Mouse (Mus musculus): ENCODE measurements around the gene Gm42906. TPM values are rescaled to one million over a fixed set of nuclear protein-coding genes. Genes with fewer than 3 reads are reported as not detected.

Gm42906 gene
- polyA plus RNA-seq, 1 experiment from 2014 or later: not detected

GRCm38 (mm10) chr5:151042911-151043310 is 385.1 kb downstream of the Gm42906 start:
- no peaks in the 10 kb centered on the region for H3K9me3 ChIP-seq (replicated peaks; ENCODE audit: control insufficient read depth, low read length)
- H3K36me3 ChIP-seq (ENCODE audit: control insufficient read depth, insufficient read depth, low read length): peaks cover 3% of the 10 kb centered on the region; the same call in 1 of the 2 replicates
- no peak overlapping the region for H3K9ac ChIP-seq (ENCODE audit: low read depth, low read length)
- no peak overlapping the region for H3K4me3 ChIP-seq (ENCODE audit: low read depth, low read length)
- no peak overlapping the region for H3K4me2 ChIP-seq
- WGBS (ENCODE audit: insufficient replicate concordance): 88% methylated on average over 5 of the region's 5 CpGs
- no peaks in the 10 kb centered on the region for H3K27me3 ChIP-seq (ENCODE audit: control insufficient read depth, insufficient read depth, low read length)
- no peaks in the 10 kb centered on the region for H3K4me1 ChIP-seq (ENCODE audit: control insufficient read depth, insufficient read depth, low read length)
- H3K27ac ChIP-seq (ENCODE audit: low read depth, low read length): no peak overlapping the region
- ATAC-seq (replicated peaks; ENCODE audit: insufficient number of reproducible peaks, low FRiP score, low TSS enrichment): no peak

- no peaks in the 10 kb centered on the region for H3K27me3 ChIP-seq (ENCODE audit: control insufficient read depth, insufficient read depth, low read length)
- 88% methylated on average over 7 of the region's 7 CpGs for WGBS (ENCODE audit: insufficient replicate concordance)
- no peaks in the 10 kb centered on the region for H3K9me3 ChIP-seq (replicated peaks; ENCODE audit: control insufficient read depth, low read length)
- ATAC-seq (replicated peaks; ENCODE audit: insufficient number of reproducible peaks, low FRiP score, low TSS enrichment): no peak
- H3K4me3 ChIP-seq (ENCODE audit: low read depth, low read length): no peak overlapping the region
- no peaks in the 10 kb centered on the region for H3K4me1 ChIP-seq (ENCODE audit: control insufficient read depth, insufficient read depth, low read length)
- H3K9ac ChIP-seq (ENCODE audit: low read depth, low read length): no peak overlapping the region
- H3K4me2 ChIP-seq: no peak overlapping the region
- no peak overlapping the region for H3K27ac ChIP-seq (ENCODE audit: low read depth, low read length)
- H3K36me3 ChIP-seq (ENCODE audit: control insufficient read depth, insufficient read depth, low read length): peaks cover 3% of the 10 kb centered on the region; the same call in 1 of the 2 replicates
Observed at GRCm38 (mm10) chr5:151037871-151038270, 390.1 kb downstream of the Gm42906 start.

DNA sequence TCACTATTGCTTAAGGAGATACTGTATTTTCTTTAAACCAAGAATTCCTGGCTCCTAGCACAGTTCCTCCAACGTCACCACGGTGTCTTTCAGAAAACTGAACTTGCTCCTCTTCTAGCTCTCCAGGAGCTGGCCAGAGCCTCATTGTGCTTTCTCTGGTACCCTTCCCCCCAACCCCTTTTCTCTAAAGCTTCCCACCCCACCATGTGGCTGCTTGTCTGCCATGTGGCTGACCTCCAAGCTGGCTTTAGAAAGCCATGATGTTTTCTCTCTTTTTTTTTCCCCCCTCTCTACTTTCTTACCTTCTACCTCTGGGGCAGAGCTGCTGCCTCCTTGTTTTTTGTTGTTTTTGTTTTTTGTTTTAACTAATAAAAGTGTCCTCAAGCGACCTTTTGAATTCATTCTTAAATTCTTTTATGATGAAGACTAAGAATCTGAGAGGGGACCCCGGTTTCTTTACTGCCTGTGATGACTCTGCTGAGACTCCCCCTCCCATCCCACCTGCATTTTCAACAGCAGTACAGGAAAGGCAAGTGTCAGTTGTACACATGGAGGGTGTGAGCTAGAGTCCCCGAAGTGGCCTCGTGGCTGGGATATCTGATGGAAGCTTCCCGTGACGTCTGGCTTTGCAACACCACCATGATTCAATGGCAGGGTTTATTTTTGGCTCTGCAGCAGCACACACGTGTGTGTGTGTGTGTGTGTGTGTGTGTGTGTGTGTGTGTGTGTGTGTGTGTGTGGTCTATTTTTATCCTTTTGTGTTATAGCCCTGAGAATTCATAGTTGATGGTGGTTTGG is 393.0 kb downstream of the Gm42906 start:
- Histone ChIP-seq H3K4me3 (ENCODE audit: low read depth, low read length) (no peak overlapping the region), H3K4me1 (ENCODE audit: control insufficient read depth, insufficient read depth, low read length) (no peaks in the 10 kb centered on the region), H3K27me3 (ENCODE audit: control insufficient read depth, insufficient read depth, low read length) (no peaks in the 10 kb centered on the region), H3K27ac (ENCODE audit: low read depth, low read length) (no peak overlapping the region), H3K9me3 (replicated peaks; ENCODE audit: control insufficient read depth, low read length) (no peaks in the 10 kb centered on the region), H3K4me2 (no peak overlapping the region), H3K9ac (ENCODE audit: low read depth, low read length) (no peak overlapping the region), H3K36me3 (ENCODE audit: control insufficient read depth, insufficient read depth, low read length) (peaks cover 3% of the 10 kb centered on the region; the same call in 1 of the 2 replicates)
- no peak for ATAC-seq (replicated peaks; ENCODE audit: insufficient number of reproducible peaks, low FRiP score, low TSS enrichment)
- WGBS (ENCODE audit: insufficient replicate concordance): 50% methylated on average over 9 of the region's 9 CpGs

GRCm38 (mm10) chr5:151028906-151029305 is 399.1 kb downstream of the Gm42906 start:
- Histone ChIP-seq H3K4me1 (ENCODE audit: control insufficient read depth, insufficient read depth, low read length) (no peaks in the 10 kb centered on the region), H3K4me2 (no peak overlapping the region), H3K27ac (ENCODE audit: low read depth, low read length) (no peak overlapping the region), H3K4me3 (ENCODE audit: low read depth, low read length) (no peak overlapping the region), H3K9me3 (replicated peaks; ENCODE audit: control insufficient read depth, low read length) (no peaks in the 10 kb centered on the region), H3K36me3 (ENCODE audit: control insufficient read depth, insufficient read depth, low read length) (no peaks in the 10 kb centered on the region), H3K9ac (ENCODE audit: low read depth, low read length) (no peak overlapping the region), H3K27me3 (ENCODE audit: control insufficient read depth, insufficient read depth, low read length) (no peaks in the 10 kb centered on the region)
- no peak for ATAC-seq (replicated peaks; ENCODE audit: insufficient number of reproducible peaks, low FRiP score, low TSS enrichment)
- 70% methylated on average over 6 of the region's 6 CpGs for WGBS (ENCODE audit: insufficient replicate concordance)

DNA sequence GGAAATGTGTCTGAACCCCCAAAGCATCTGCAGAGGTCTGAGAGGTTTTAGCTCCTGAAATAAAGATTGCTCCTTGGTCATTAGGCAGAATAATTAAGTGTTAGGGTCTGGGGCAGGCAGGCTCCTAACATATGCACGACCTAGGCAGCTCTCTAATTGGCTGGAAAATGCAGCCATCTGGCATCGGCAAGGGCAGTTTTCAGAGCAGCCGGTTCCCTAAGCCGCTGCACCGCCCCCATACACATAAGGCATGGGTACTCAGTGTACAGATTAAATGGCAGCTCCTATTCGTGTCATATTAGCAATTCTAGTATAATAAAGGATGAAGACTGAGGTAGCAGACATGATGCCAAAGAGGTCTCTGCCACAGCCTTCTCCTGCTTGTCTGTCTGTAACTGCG is 400.8 kb downstream of the Gm42906 start:
- no peak for ATAC-seq (replicated peaks; ENCODE audit: insufficient number of reproducible peaks, low FRiP score, low TSS enrichment)
- Histone ChIP-seq H3K4me2 (no peak overlapping the region), H3K27ac (ENCODE audit: low read depth, low read length) (no peak overlapping the region), H3K36me3 (ENCODE audit: control insufficient read depth, insufficient read depth, low read length) (no peaks in the 10 kb centered on the region), H3K4me3 (ENCODE audit: low read depth, low read length) (no peak overlapping the region), H3K4me1 (ENCODE audit: control insufficient read depth, insufficient read depth, low read length) (peaks cover 4% of the 10 kb centered on the region; the same call in 1 of the 2 replicates), H3K9me3 (replicated peaks; ENCODE audit: control insufficient read depth, low read length) (no peaks in the 10 kb centered on the region), H3K27me3 (ENCODE audit: control insufficient read depth, insufficient read depth, low read length) (no peaks in the 10 kb centered on the region), H3K9ac (ENCODE audit: low read depth, low read length) (no peak overlapping the region)
- WGBS (ENCODE audit: insufficient replicate concordance): 62% methylated on average over 7 of the region's 7 CpGs

DNA sequence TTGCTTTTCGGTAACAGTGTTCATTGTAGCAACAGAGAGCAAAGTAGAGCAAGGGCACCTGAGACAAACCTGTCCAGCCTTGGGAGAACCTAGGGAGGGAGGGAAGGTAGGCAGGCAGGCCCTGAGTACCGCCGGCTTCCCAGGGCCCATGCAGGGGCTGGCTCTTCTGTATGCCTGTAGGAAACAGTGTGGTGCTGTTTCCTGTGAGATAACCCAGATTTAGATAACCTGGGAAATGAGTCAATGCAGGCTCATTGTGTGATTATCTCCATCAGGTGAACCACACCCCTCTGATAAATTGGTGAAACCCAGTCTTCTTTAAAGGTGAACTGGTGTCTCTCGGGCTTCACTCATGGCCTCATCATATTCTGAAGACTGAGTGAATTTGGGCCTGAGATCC is 401.9 kb downstream of the Gm42906 start:
- H3K4me3 ChIP-seq (ENCODE audit: low read depth, low read length): no peak overlapping the region
- H3K9ac ChIP-seq (ENCODE audit: low read depth, low read length): no peak overlapping the region
- no peaks in the 10 kb centered on the region for H3K36me3 ChIP-seq (ENCODE audit: control insufficient read depth, insufficient read depth, low read length)
- no peak overlapping the region for H3K4me2 ChIP-seq
- ATAC-seq (replicated peaks; ENCODE audit: insufficient number of reproducible peaks, low FRiP score, low TSS enrichment): no peak
- H3K27me3 ChIP-seq (ENCODE audit: control insufficient read depth, insufficient read depth, low read length): no peaks in the 10 kb centered on the region
- 60% methylated on average over 4 of the region's 4 CpGs for WGBS (ENCODE audit: insufficient replicate concordance)
- peaks cover 4% of the 10 kb centered on the region; the same call in 1 of the 2 replicates for H3K4me1 ChIP-seq (ENCODE audit: control insufficient read depth, insufficient read depth, low read length)
- no peak overlapping the region for H3K27ac ChIP-seq (ENCODE audit: low read depth, low read length)
- no peaks in the 10 kb centered on the region for H3K9me3 ChIP-seq (replicated peaks; ENCODE audit: control insufficient read depth, low read length)

GRCm38 (mm10) chr5:151024483-151024882 is 403.5 kb downstream of the Gm42906 start:
- WGBS (ENCODE audit: insufficient replicate concordance): 59% methylated on average over 2 of the region's 2 CpGs
- Histone ChIP-seq H3K4me2 (no peak overlapping the region), H3K4me3 (ENCODE audit: low read depth, low read length) (no peak overlapping the region), H3K4me1 (ENCODE audit: control insufficient read depth, insufficient read depth, low read length) (peaks cover 4% of the 10 kb centered on the region; the same call in 1 of the 2 replicates), H3K9me3 (replicated peaks; ENCODE audit: control insufficient read depth, low read length) (no peaks in the 10 kb centered on the region), H3K27ac (ENCODE audit: low read depth, low read length) (no peak overlapping the region), H3K9ac (ENCODE audit: low read depth, low read length) (no peak overlapping the region), H3K36me3 (ENCODE audit: control insufficient read depth, insufficient read depth, low read length) (no peaks in the 10 kb centered on the region), H3K27me3 (ENCODE audit: control insufficient read depth, insufficient read depth, low read length) (no peaks in the 10 kb centered on the region)
- no peak for ATAC-seq (replicated peaks; ENCODE audit: insufficient number of reproducible peaks, low FRiP score, low TSS enrichment)

- no peak overlapping the region for H3K9ac ChIP-seq (ENCODE audit: low read depth, low read length)
- 6% methylated on average over 8 of the region's 8 CpGs for WGBS (ENCODE audit: insufficient replicate concordance)
- no peak overlapping the region for H3K4me3 ChIP-seq (ENCODE audit: low read depth, low read length)
- peak overlapping the region; percentile 47; the same call in 1 of the 2 replicates for H3K27ac ChIP-seq (ENCODE audit: low read depth, low read length)
- no peak for ATAC-seq (replicated peaks; ENCODE audit: insufficient number of reproducible peaks, low FRiP score, low TSS enrichment)
- no peaks in the 10 kb centered on the region for H3K9me3 ChIP-seq (replicated peaks; ENCODE audit: control insufficient read depth, low read length)
- H3K4me1 ChIP-seq (ENCODE audit: control insufficient read depth, insufficient read depth, low read length): peaks cover 4% of the 10 kb centered on the region; the same call in 1 of the 2 replicates
- H3K27me3 ChIP-seq (ENCODE audit: control insufficient read depth, insufficient read depth, low read length): no peaks in the 10 kb centered on the region
- no peaks in the 10 kb centered on the region for H3K36me3 ChIP-seq (ENCODE audit: control insufficient read depth, insufficient read depth, low read length)
- peak overlapping the region; percentile 49 for H3K4me2 ChIP-seq
Observed at GRCm38 (mm10) chr5:151023461-151023860, 404.5 kb downstream of the Gm42906 start.

DNA sequence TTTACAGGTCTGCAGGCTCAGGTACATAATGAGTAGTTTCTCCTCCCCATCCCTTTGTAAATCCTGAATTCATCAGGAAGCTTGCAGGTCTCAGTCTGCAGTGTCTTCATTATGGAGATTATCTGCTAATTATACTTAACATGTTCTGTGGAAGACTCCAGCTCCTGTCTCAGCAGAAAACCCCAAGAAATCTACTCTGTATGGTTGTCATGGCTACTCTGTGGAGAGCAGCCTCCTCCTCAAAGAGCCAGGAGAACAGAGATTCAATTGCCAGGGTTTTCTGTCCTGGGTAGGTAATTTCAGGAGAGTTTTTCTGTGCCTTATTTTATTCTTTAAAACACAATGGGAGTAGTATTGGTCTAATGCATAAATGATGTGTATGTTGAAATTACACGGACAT is 405.0 kb downstream of the Gm42906 start:
- peak overlapping the region; percentile 49; the same call in 1 of the 2 replicates for H3K4me2 ChIP-seq
- no peak overlapping the region for H3K27ac ChIP-seq (ENCODE audit: low read depth, low read length)
- WGBS (ENCODE audit: insufficient replicate concordance): 12% methylated on average over 1 of the region's 1 CpGs
- no peak for ATAC-seq (replicated peaks; ENCODE audit: insufficient number of reproducible peaks, low FRiP score, low TSS enrichment)
- H3K9ac ChIP-seq (ENCODE audit: low read depth, low read length): no peak overlapping the region
- no peak overlapping the region for H3K4me3 ChIP-seq (ENCODE audit: low read depth, low read length)
- H3K36me3 ChIP-seq (ENCODE audit: control insufficient read depth, insufficient read depth, low read length): no peaks in the 10 kb centered on the region
- H3K27me3 ChIP-seq (ENCODE audit: control insufficient read depth, insufficient read depth, low read length): no peaks in the 10 kb centered on the region
- H3K4me1 ChIP-seq (ENCODE audit: control insufficient read depth, insufficient read depth, low read length): peaks cover 4% of the 10 kb centered on the region; the same call in 1 of the 2 replicates
- H3K9me3 ChIP-seq (replicated peaks; ENCODE audit: control insufficient read depth, low read length): no peaks in the 10 kb centered on the region

Measured in heart, embryonic 11.5 days (tissue).